Mouse (Mus musculus) spleen, embryonic (tissue): ENCODE data around the gene Gm20388.

Experiments
- CTCF ChIA-PET: fragments of 350-600 bp; sonication (Branson Sonifier 250); formaldehyde crosslinking; loops from one replicate; lab custom pipeline; 2022; lab: Charles Lee

The Gm20388 gene

DNA sequence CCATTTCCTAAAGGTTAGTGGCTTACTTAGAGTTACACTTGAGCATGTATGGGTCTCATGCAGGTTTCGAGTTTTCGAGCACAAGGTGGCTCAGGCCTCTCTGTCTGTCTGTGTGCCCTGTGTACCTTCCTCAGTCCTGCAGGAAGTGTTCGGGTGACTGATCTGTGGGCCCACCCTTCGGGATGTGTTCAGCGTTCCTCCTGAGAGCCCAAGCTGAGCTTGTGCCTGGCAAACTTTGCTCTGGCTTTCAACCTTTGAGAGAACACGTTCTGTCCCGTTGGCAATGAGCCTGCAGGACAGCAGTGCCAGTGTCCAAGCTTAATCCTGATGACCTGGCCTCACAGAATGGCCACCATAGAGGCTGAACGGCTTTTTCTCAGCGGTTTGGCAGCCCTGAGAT is 2914.3 kb downstream of the Gm20388 start:
- CTCF ChIA-PET, result interaction anchor here (0.7 kb wide), 1 partner anchor 115 kb away, joined by 4 read pairs; no protein-coding TSS in a partner anchor

DNA sequence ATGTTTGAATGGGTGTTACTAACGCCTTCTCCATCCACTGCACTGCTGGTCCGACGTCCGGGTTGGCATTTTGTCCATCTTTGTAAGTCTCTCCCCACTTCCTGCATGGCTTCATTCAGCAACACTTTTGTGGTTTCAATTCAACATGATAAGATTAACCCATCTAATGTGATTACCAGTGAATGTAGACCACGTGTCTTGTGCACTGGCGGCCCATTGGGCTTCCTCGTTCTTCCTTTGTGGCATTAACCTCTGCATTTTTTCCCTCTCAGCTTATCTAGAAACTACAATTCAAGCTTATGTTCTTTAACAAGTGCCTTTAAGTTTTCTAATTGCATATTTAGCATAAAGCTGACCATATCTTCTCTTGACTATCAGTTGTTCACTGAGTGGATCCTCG is 2914.8 kb downstream of the Gm20388 start:
- CTCF ChIA-PET, result no interaction called here

DNA sequence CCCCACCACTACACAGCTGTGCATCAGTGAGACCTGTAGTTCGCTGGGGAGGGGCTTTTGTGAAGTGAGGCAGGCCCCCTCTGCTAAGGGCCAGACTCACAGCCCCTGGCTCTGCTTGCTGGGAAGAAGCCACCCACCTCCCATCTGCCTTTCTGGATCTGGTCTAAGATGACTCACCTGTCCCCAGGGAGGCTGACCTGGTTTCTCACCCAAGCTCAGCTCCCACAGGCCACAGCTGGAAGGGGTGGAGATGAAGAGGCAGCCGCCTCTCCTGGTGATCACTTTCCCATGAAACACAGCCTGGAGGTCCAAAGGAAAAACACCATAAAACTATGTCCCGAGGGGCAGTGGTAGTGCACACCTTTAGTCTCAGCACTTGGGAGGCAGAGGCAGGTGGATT is 2918.8 kb downstream of the Gm20388 start:
- CTCF ChIA-PET, result interaction anchor here (1.4 to 1.7 kb wide), 2 partner anchors 149 to 152 kb away, joined by 3 to 4 read pairs; no protein-coding TSS in a partner anchor

DNA sequence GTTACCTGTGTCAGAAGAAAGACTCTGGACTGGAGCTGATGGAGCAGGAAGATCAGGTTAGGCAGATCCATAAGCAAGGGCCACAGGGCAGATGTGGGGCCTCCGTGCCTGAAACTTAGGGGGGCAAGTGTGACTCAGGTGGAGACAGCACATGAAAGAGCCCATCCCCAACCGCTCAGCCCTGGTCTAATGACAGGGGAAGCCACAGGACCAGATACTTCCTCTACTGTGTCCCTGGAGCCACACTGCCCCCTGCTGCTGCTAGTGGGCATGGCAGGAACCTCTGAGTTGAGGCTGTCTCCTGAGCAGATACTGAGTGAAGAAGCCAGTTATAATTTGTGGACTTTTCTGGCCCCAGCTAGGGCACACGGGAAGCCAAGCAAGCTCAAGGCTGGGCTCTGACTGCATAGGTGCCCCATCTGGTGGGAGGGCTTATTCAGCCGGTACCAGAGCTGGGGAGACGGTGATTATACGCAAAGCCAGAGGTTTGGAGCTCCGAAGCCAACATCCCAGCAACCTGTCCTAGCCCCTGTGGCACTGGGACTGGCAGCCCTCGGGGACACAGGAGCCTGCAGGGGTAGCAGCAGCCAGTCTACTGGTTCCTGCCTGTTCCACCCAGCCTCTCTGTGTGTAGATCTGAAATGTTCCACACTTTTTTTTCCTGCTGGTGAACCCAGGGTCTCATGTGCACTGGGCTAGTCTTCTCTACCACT is 2919.9 kb downstream of the Gm20388 start:
- CTCF ChIA-PET, result interaction anchor here (0.6 to 1.7 kb wide), 3 partner anchors 151 to 170 kb away, joined by 3 to 4 read pairs (median 3); no protein-coding TSS in a partner anchor

DNA sequence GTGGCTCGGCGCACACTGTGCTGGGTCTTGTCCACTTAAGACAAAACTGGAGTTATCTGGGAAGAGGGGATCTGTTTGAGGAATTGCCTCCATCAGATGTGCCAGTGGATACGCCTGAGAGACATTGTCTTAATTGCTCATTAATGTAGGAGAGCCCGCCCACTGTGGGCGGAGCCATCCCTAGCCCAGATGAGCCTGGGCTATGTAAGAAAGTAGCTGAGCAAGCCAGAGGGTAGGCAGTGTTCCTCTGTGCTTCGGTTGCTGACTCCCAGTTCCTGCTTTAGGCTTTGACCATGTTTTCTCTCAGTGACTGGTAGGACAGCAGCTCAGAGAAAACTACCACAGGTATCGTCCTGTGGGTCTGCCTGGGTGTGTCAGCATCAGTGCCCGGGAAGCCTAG is 2923.8 kb downstream of the Gm20388 start:
- CTCF ChIA-PET, result no interaction called here

DNA sequence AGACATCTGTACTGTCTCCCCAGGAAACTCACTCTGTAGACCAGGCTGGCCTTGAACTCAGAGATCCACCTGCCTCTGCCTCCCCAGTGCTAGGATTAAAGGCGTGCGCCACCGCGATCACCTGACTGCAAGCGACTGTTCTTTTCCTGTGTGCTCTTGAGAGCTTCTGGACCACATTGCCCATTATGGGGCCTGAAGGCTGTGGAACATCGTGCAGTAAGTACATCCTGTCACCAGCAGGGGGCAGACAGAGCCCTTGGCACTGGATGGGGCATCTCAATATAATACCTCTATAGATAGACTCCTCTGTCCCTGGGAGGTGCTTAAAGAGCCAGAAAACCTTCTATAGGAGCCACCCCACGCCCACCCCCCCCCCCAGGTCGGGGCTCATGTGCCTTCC is 2924.3 kb downstream of the Gm20388 start:
- CTCF ChIA-PET, result no interaction called here

DNA sequence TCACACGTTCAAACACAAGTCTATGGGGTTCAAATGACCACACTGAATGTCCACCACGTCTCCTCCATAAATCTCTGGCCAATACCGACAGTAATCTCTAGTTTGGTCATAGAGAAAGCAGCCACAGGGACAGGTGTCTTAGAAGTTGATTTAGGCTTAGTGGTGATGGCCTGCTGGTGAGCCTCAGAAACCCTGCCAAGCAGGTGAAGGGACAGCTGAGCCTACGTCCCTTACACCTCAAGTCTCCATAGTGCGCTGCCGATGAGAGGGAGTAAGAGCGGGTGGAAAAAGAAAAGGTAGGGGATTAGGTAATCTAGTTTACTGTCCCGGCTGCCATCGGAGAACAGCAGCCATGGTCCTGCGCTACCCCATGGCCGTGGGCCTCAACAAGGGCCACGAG is 2925.6 kb downstream of the Gm20388 start:
- CTCF ChIA-PET, result interaction anchor here (0.6 kb wide), 1 partner anchor 141 kb away, joined by 3 read pairs; no protein-coding TSS in a partner anchor

DNA sequence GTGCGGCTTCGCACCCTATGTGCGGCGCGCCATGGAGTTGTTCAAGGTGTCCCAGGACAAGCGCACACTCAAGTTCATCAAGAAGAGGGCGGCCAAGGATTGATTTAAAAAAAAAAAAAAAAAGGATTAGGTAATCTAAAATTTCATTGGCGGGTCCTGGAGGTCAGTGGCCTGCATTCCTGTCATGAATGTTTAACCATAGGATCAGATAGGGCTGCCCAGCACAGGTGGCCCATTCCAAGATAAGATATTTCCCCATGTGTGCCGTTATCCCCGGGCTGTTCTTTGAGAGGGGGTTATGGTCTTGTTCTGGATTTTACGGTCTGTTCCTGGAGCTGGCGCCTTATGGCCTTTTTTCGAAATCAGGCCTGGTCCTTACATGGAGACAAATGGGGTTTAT is 2926.1 kb downstream of the Gm20388 start:
- CTCF ChIA-PET, result interaction anchor here (0.6 kb wide), 1 partner anchor 140 kb away, joined by 3 read pairs; no protein-coding TSS in a partner anchor

DNA sequence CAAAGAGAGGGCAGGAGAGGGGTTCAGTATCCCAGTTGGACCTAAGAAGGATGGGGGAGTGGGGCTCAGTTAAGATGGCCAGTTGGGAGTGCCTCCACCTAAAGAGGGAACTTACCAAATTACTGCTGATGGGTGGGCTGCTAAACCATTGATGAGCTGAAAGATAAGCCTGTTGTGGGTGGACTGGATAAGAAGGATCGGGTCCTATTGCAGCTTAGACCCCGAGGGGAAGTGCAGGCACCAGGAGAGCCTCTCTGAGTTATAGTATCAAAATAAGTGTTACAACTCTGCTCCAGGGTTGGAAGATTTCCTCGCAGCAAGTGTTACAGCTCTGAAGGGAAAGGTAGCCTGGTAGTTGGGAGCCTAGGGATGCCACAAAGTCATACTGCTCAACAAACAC is 2933.5 kb downstream of the Gm20388 start:
- CTCF ChIA-PET, result interaction anchor here (0.5 kb wide), 1 partner anchor 349 kb away, joined by 4 read pairs; no protein-coding TSS in a partner anchor

DNA sequence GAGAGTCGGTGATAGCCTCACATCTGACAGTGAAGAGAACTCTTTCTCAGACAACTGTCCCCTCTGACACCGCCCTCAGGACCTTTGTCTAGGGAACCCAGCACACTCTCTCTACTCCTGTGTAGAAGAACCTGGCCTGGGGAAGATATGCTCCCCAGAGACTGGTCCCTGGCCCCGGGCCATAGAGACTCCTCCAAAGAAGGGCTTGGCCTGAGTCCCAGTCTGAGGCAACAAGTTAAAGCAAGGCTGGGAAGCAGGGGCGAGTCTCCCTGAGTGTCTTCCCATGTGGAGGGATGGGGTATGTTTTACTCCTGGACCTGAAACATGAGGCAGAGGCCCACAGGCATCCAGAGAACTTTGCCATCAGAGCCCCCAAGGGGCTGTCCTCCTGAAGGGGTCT is 2935.0 kb downstream of the Gm20388 start:
- CTCF ChIA-PET, result no interaction called here

DNA sequence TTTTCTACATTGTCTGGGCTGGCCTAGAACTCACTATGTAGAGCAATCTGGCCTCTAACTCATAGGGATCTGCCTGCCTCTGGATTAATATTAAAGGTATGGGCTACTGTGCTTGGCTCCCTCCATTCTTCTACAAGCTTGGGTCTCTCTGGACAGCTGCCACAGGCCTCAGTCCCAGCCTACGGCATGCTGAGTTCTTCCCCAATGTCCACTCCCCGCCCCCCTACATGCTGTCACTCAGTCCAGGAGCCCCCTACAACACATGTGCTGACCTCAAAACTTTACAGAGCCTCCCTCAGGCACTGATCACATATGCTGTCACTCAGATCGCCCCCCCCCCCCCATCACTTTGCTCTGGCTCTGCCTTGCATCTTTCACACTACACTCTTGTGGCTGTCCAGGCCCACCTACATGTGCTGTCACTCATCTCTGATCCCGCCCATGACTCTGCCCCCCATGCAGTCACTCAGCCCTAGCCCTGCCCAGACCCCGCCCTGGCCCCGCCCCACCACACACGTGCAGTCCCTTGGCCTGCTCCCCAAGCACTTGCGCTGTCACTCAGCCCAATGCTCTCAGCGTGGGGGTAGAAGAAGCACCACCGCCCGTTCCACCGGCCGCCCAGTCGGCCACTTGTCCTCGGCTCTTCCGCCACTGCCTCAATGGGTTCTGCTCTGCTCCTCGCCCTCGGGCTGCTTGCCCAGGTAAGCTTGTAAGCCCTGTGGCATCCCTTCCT is 2937.4 kb downstream of the Gm20388 start, which contains the start of gene Cdh15:
TSS of gene Cdh15 (plus strand) at position 138 of the 733 bp plus-strand sequence.
- CTCF ChIA-PET, result no interaction called here

DNA sequence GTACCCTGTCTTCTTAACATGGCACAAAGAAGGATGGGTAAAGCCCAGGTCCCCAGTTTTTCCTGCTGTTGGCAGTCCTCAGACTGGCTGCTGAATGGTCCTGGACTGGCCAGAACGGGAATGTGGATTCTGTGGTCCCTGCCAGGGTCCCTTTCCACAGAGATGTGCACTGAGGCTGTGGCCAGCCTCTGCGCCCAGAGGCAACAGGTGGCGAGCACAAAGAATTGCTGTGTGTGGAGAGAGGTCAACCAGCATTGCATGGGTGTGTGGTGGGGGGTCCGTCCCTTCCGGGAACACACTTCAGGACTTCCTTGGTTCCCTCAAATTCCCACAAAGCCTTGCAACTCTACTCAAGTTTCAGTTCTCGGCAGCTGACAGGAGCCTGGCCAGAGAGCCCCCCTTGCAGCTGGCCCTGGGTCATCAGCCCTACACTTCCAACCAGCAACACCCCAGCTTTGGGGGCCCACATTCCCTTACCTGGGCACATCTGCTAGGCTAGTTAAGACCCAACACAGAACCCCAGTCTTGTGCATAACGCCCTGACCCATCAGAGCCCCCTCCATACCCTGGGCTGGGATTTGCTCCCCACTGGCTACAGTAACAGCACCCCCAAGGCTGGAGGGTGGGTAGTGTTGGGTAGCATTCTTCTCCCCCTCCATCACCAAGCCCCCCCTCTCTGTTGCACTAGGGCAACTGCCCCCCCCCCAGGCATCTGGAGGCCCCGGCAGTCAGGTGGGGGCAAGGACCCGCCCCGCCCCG is 2938.7 kb downstream of the Gm20388 start:
- CTCF ChIA-PET, result no interaction called here

DNA sequence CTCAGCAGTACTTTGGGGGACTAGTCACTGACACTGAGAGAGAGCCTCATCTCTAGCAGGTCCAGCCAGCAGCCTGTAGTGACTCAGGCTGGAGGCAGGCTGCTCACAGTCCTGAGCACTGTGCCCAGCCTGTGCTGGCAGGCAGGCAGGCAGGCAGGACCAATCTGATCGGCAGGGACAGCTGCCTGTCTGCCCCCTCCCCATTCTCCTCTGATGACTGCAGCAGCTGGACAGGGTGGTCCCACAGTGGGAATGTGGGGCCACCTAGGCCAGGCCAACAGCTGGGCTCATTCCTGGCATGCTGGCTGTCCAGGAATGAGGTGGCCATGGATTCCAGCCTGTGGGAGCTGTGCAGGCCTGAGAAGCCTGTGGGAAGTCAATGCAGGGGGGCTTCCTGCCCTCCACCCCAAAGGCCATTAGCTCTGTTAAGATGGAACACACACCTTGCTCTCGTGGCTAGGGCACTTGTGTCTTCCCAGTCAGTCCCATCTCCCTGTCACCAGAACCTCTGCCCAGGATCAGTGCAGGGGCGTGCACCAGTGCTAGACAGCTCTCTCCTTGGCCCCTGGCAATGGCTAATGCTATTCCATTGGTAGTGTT is 2940.1 kb downstream of the Gm20388 start:
- CTCF ChIA-PET, result no interaction called here

DNA sequence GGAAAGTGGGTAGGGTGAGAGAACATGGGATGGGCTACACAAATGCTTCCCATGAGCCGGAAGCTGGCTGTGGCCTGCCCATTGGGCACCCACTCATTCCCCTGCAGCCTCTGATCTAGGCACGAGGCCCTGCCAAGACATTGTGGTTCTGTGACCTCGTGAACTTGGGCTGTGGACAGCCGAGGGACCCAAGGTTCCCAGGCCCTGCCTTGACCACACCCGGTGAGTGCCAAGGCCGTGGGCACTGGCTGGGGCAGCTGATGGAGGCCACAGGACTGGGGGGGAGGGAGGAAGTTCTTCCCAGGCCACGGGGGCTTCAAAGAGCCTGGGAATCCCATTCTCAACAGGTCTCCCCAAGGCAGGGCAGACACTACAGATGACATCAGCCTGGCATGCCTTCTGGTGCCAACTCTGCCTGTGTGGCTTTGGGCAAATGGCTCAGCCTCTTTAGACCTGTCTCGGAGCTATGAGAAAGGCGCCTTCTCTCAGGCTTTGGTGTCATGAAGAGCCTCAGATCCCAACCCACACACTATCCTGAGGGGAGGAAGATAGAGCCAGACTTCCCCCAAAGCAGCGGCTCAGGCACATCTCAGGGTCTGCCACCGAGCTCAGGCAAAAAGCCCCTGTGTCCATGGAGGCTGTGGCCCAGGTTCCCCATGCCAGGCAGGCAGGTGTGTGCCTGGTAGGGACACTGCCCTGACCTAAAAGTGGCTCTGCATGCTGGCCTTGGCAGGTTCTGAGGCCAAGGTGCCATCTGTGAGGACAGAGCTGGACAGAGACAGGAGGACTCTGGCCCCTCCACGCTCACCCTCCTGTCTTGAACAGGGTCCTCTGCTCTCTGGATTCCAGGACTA is 2941.3 kb downstream of the Gm20388 start:
- CTCF ChIA-PET, result no interaction called here

DNA sequence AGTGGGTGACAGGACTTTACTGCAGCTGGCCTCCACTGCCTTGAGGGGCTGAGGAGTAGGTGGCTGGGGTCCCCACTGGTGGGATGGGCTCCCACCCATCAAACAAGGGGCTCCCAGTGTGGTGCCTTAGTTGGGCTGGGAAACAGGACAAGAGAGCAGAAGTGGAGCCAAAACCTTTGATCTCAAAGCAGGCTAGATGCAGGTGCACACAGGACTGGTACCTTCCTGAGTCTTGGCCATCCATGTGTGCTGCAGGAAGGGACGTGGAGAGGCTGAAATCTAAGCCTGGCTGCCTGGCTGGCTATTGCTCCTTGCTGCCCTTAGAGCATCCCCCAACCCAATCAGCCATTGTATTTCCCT is 2941.9 kb downstream of the Gm20388 start:
- CTCF ChIA-PET, result no interaction called here

DNA sequence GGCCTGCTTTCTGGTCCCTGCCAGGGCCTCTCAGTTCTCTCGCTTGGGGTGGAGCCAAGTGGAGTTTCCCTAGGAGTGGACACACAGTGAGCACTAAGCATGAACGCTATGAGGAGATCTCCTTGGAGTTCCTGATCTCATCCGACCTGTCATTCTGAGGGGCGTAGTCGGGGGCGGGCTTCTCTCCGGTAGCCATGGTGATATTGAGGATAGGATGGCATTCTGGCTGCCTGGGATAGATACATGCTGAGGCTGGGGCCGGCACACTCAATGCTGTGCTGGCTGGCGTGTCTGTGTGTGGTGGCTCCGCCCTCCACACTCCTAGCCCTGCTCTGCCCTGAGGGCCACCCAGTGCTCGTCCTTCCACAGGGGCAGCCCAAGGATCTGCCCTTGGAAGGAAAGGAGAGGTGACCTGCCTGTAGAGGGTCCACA is 2942.7 kb downstream of the Gm20388 start:
- CTCF ChIA-PET, result no interaction called here

DNA sequence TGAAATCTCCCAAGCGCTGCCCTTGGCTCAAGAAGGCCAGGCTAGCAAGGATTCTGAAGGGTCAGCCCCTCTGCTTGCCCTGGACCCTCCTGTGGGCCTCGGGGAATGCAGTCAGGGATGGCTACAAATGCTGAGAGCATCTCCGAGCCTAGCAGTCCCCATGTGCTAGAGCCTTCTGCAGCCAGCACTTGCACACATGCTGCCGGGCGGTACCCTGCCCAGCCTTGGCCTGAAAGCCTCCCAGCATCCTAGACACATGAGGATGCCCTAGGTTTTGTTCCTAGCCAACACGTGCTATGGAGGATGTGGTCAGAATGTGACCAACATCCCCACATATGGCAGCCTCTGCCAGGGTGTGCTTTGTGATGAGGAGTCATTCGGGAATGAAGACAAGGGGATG is 2943.7 kb downstream of the Gm20388 start:
- CTCF ChIA-PET, result no interaction called here

DNA sequence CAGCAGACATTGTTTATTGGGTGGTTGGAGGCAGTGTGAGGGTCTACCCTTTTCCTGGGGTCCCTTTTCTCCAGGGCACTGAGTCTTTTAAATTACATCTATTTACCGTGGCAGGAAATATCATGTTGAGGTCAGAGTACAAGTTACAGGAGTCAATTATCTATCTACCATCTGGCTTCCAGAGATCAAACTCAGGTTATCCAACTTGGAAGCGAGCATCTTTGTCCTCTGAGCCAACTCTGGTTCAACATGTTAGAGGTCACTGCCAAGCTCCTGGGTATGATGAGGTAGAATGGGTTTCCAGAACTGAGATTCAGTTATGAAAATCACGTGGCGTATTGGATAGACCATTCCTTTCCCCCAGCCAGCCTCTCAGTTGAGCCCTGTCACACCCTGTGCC is 2944.5 kb downstream of the Gm20388 start:
- CTCF ChIA-PET, result no interaction called here

DNA sequence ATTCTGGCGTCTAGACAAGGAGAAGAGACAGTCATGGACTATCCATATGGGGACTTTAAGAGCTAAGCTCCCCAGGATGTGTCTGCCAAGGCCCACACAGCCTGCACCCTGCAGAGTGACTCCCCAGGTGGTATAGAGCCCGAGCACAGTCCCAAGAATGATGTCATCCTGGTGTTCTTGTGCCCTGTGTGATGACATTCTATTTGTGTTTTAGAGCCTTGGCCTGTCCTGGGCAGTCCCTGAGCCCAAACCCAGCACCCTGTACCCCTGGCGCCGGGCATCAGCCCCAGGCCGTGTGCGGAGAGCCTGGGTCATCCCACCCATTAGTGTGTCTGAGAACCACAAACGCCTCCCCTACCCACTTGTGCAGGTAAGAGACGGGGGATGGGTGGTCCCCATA is 2945.6 kb downstream of the Gm20388 start:
- CTCF ChIA-PET, result no interaction called here

DNA sequence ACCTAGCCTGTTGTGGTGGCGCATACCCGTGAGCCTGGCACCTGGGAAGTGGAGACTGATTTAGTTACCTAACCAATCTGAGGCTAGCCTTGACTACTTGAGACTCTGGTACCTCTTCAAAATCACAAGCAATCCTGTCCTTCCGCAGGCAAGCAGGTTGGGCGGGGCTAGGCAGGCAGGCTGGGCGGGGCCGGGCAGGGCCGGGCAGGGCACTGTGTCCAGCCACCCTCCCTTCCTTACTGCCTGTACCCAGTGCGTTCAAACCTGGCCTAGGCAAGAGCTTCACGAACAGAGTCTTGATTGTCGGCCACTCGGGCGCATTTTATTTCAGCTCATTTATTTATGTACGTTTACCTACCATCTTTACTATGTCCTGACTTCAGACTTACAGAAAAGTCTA is 2949.2 kb downstream of the Gm20388 start:
- CTCF ChIA-PET, result no interaction called here
